Mouse (Mus musculus): ENCODE results near the gene Itk.

The Itk gene

GRCm38 (mm10) chr11:46392890-46393289 is 3.6 kb upstream of the Itk start:
- DNase-seq: no peak

GRCm38 (mm10) chr11:46390621-46391020 is 1.3 kb upstream of the Itk start:
- DNase-seq: no peak

- no peak for DNase-seq
These were observed 877 bp downstream of the Itk start for GRCm38 (mm10) chr11:46388438-46388837.

GRCm38 (mm10) chr11:46387061-46387460 is 2.3 kb downstream of the Itk start:
- no peak for DNase-seq

- no peak for DNase-seq
These were observed 2.8 kb downstream of the Itk start for GRCm38 (mm10) chr11:46386556-46386955.

GRCm38 (mm10) chr11:46384925-46385324 is 4.4 kb downstream of the Itk start:
- DNase-seq: no peak

GRCm38 (mm10) chr11:46382466-46382865 is 6.8 kb downstream of the Itk start:
- no peak for DNase-seq

- DNase-seq: peak in 1 of 2 experiments; percentile 44
These were observed 9.1 kb downstream of the Itk start for GRCm38 (mm10) chr11:46380097-46380675.

GRCm38 (mm10) chr11:46377819-46378782 is 11.2 kb downstream of the Itk start:
- no peak for DNase-seq

GRCm38 (mm10) chr11:46377316-46377715 is 12.0 kb downstream of the Itk start:
- DNase-seq: no peak

- no peak for DNase-seq
These were observed 14.3 kb downstream of the Itk start for GRCm38 (mm10) chr11:46375015-46375414.

- DNase-seq: no peak
These were observed 16.0 kb downstream of the Itk start for GRCm38 (mm10) chr11:46373071-46374030.

GRCm38 (mm10) chr11:46372331-46372953 is 16.9 kb downstream of the Itk start:
- no peak for DNase-seq

- no peak for DNase-seq
These were observed 18.1 kb downstream of the Itk start for GRCm38 (mm10) chr11:46371250-46371649.

- no peak for DNase-seq
These were observed 18.9 kb downstream of the Itk start for GRCm38 (mm10) chr11:46370457-46370856.

GRCm38 (mm10) chr11:46366357-46366756 is 23.0 kb downstream of the Itk start:
- no peak for DNase-seq

- no peak for DNase-seq
These were observed 23.6 kb downstream of the Itk start for GRCm38 (mm10) chr11:46365744-46366143.

GRCm38 (mm10) chr11:46363864-46364263 is 25.5 kb downstream of the Itk start:
- DNase-seq: no peak

- DNase-seq: no peak
These were observed 27.0 kb downstream of the Itk start for GRCm38 (mm10) chr11:46362061-46363022.

- no peak for DNase-seq
These were observed 28.2 kb downstream of the Itk start for GRCm38 (mm10) chr11:46360991-46361665.

- DNase-seq: no peak
These were observed 30.9 kb downstream of the Itk start for GRCm38 (mm10) chr11:46358369-46358768.

All from thymus, adult 18-20 months (tissue).